Mouse (Mus musculus) small intestine, adult 2 months (tissue): Measurements from ENCODE around the gene Cstb.

Experiments used
- CTCF ChIP-seq: fragments of 200-500 bp; IDR thresholded peaks from 2 replicates; pipeline ENCODE4 v1.5.1; 2012; ENCODE audit warnings: low read depth, mild to moderate bottlenecking, control low read depth, inconsistent platforms, low read length, moderate library complexity, mixed read lengths; ENCODE audit not compliant: insufficient replicate concordance, insufficient read length; ENCODE audit errors: extremely low read depth
- POLR2A ChIP-seq: fragments of 200-500 bp; IDR thresholded peaks from 2 replicates; pipeline ENCODE4 v1.6.1; 2012; ENCODE audit warnings: low read depth, mild to moderate bottlenecking, control low read depth, inconsistent platforms, low read length, moderate library complexity

DNA sequence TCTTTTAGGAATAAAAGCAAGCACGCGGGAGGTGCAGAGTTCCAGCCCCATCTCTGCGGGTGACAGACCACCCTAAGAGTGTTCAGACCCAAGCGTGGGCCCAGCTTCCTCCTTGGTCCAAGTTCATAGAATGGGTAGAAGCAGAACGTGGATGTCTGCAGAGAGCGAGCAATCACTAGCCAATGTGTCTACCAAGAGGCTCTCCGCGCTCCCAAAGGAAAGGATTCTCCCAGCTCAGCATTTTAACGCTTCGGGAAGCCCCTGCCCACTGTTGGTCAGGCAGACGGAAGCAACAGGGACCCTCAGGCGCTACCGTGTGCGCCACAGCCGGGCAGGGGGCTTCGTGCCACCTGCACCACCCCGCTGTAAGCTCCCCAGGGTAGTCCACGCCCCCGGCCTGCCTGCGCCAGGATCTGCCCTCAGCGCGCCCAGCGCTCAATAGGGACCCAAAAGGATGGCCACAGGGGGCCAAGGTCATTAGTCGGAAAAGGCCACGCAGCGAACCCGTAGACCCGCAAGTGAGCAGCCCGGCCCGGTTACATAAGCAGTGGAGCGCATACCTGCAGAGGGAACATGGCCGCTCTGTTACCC, 38.8 kb downstream of the Cstb start:
- TF ChIP-seq CTCF (no peak), POLR2A (no peak)
